Mouse (Mus musculus): ENCODE measurements around the gene Cbx4.
A peak's percentile ranks its signal among the peaks of the same experiment; 100 is the strongest.
"Not testable (repeated sequence)": the region's sequence is repeated elsewhere in the genome, so short reads cannot be mapped to it uniquely, and the experiment has no call there.

Cbx4 gene

DNA sequence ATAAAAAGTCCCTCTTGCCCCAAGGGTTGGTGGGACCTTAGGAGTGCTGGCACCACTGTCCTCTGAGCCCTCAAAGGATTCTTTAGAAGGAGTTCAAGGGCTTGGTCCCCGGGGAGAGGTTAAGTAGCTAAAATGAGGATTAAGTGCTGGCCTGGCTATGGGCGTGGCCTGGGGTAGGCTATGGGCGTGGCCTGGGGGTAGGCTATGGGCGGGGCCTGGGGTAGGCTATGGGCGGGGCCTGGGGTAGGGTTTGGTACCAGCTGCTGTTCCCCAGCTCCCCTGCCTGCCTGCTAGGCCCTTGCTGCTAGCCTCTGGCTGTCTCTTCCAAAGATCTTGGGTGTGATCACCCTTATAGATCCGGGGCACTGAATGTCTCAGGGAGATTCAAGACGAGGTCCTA, 25.3 kb upstream of the Cbx4 start:
- DNase-seq (ENCODE audit: low read depth, low spot score) = no peak

DNA sequence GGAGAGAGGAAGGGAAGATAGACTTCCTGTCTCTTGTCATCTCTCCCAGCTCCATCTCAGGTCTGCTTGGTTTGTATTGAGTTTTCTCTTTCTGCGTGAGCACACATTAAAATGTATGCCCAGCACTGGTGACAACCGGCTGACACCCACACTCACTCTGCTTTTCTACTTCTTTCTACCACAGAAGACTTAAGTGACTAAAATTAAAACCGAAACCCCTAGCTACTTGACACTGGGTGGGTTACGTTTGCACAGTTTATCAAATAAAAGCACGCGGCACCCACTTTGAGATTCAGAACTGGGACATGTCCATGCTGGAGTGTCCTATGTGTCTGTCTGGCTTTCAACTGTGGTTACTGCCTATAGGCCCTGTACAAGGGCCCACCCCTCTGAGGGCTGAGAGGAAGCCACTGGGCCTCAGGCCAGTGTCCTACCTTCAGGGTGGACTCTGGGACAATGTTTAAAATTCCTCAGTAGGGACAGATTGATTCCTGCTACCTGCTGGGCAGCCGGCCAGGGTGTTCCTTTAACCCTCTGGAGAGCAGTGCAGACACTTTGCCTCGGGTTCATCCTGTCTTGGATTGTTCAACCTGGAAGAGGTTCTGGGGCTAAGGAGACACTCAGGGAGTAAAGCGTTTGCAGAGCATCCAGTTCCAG, 23.5 kb upstream of the Cbx4 start:
- no peak for DNase-seq (ENCODE audit: low read depth, low spot score)

DNA sequence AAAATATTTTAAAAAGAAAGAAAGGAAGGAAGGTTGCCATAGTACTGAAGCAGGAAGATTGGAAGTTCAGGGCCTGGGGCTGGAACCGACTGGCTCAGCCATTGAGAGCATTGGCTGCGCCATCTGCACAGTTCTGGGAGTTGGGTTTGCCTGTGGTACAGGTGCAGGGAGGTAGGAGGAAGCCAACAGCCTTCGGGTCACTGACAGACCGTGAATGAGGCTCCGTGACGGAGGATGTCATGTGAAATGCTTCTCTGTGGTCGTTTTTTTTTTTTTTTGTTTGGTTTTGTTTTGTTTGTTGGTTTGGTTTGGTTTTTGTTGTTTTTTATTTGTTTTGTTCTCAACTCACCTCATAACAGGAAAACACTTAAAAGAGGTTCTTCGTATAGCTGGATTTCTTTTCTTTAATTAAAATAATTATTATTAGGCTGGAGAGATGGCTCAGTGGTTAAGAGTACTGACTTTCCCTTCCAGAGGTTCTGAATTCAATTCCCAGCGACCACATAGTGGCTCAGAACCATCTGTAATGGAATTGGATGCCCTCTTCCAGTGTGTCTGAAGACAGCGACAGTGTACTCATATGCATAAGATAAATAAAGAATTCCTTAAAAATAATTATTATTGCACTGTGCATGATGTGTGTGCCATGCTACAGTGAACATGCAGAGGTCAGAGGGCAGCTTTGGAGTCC, 22.7 kb upstream of the Cbx4 start:
- DNase-seq (ENCODE audit: low read depth, low spot score) = no peak

DNA sequence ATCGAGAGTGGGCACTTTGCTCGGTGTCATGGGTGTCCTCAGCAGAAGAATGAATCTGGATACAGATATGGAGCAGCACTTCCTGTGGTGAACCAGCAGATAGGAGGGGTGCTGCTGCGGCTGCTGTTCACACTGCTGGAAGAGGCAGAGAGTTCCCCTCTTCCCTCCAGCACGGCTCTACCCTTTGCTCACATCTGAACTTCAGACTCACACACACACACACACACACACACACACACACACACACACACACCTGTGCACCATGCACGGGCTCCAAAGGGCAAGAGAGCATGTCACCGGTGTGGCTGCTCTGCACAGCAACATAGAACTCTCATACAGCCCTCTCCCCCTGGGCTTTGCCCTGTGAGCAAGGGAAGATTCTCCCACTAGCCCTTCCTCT, 20.3 kb upstream of the Cbx4 start:
- no peak for DNase-seq (ENCODE audit: low read depth, low spot score)

DNA sequence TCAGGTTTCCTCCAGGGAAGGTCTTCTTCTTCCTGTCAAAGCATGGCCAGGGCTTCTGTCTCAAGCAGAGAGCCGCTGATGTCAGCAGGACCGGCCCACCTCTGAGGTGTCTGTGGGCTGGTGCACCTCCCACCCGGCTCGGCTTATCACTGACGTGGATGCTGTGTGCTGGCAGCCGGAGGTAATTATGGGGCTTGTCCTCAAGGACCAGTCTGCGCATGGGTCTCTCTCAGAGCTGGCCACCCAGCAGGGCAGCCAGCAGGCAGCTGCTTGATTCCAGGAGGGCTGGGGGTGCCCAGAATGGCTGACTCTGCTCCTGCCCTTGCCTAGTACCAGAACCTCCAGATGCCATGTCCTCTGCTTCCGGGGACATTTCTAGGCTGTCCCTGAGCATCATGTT, 19.7 kb upstream of the Cbx4 start:
- no peak for DNase-seq (ENCODE audit: low read depth, low spot score)

DNA sequence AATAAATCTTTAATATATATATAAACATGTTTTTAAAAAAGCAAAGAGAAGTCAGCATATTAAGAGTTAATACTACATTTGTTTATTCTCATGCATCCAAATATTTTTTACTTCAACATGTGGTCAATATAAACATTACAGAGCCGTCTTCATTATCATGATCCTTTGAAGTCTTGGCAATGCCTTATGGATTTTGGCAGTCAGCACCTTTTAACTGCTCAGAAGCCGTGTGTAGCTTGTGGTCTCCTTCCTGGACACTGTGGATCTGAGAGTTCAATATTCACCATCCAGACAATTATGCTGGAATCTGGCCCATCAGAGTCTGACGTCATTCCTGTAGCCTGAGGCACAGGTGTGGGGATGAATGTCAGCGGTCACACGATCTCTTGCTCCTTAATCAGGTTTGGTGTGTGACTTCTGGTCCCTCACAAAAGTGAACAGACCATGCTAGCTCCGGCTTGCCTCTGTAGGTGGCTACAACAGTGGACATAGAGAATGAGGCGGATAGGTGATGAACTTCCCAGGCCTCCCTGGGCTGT, 19.1 kb upstream of the Cbx4 start:
- DNase-seq (ENCODE audit: low read depth, low spot score) = no peak

DNA sequence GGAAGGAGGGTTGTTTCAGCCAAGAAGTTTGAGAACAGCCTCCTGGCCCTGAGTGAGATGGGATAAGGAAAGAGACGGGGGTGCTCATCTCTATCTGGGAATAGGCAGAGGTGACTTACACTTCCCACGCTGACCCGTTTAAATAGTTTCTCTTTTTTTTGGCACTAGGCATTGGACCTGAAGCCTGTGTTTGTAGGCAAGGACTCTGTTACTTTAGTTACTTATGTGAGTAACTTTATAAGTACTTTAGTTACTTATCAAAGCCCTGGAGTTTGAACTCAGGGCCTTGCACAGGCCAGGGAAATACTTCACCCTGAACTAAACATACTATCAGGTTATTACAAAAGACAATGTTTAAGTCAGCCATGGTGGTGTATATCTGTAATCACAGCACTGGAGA, 18.0 kb upstream of the Cbx4 start:
- no peak for DNase-seq (ENCODE audit: low read depth, low spot score)

DNA sequence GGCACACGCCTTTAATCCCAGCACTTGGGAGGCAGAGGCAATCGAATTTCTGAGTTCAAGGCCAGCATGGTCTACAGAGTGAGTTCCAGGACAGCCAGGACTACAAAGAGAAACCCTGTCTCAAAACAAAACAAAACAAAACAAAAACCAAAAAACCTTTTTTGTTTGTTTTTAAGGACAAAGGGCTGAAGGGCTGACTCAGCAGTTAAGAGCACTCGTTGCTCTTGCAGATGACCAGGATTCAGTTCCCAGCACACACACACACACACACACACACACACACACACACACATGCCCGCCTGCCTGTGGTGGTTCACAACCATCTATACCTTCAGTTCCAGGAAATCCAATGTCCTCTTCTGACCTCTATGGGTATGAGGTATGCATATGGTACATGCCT, 14.3 kb upstream of the Cbx4 start:
- DNase-seq (ENCODE audit: low read depth, low spot score) = not testable (repeated sequence)

DNA sequence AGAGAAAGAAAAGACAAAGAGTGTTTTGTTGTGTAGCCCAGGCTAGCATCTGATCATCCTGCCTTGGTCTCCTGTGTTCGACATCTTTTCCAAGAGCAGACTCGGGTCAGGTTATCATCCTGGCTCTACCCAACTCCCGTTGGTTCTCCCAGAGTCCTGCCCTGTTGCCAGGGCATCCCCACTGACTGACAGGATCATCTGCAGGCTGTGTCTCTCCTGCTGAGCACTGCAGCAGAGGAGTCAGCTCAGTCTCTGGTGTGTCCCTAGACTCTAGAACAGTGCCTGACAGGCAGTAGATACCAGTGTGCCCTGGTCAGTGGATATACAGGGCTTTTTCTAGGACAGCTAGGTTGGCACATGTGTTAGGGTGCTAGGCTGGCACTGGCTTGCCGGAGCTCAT, 12.2 kb upstream of the Cbx4 start:
- no peak for DNase-seq (ENCODE audit: low read depth, low spot score)

DNA sequence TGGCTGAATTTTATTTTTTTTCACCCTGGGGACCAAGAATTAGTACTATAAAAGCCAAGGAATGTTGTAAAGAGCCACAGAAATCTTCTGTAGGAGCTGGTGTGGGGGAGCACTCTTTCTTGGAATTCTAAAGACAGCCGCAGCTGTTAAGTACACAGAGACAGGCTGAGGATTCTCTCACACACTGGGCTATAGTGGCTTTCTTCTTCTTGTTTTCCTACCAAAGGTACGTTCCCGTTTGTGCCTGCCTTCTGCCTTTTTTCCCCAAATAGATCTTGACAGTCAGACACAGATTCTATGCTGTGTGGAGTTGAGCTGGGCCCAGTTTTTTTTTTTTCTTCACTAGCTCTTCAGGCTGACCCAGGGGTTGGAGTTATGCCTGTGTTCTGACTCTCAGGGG, 9.4 kb upstream of the Cbx4 start:
- DNase-seq (ENCODE audit: low read depth, low spot score) = no peak

DNA sequence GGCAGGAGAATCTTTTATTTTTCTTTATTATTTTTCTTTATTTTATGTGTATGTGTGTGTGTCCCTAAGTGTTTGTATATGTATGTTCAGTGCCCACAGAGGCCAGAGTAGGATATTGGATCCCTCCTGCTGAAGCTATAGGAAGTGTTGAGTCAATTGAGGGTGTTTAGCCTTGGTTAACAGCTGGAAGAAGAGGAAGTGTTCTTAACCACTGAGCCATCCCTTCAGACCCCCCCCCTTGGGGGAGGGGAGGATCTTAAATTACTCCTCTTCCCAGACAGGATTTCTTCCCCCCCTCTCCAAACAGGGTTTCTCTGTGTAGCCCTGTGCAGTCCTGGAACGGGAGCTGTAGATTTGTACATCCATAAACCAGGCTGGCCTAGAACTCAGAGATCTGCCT, 7.3 kb upstream of the Cbx4 start:
- no peak for DNase-seq (ENCODE audit: low read depth, low spot score)

DNA sequence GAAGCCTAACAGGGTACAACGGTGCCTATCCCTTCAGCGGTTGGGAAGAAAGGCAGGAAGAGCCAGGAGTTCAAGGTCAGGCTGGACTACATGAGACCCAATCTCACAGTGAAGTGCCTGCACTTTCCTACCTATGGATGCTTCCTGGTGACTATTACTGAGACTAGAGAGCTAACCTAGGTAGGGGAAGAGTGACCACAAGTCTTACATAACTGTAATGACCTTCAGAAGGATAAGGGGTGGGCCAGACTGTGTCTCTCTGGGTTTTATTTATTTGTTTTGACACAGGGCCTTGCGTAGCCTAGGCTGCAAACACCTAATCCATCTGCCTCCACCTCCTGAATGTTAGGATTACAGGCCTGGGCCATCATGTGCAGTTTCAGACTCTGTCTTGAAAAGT, 6.3 kb upstream of the Cbx4 start:
- no peak for DNase-seq (ENCODE audit: low read depth, low spot score)

DNA sequence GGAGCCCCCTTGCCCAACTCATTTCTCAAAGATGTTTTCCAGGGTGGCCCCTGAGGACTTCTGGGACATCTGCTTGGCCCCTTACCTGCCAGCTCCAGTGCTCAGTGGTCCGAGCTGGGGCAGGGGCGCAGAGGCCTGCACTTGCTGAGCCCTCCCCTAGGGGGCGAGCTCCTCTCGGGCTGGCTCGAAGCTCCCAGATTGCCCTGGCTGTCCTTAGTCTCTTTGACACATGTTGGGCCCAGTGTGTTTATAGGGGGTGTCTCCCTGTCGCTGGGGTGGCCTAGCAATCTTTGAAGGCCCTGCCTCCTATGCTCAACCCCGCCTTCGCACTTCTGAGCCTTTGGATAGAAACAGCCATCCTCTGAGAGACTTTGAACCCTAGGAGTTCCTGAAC, 5.6 kb upstream of the Cbx4 start:
- DNase-seq (ENCODE audit: low read depth, low spot score) = peak; percentile 31

DNA sequence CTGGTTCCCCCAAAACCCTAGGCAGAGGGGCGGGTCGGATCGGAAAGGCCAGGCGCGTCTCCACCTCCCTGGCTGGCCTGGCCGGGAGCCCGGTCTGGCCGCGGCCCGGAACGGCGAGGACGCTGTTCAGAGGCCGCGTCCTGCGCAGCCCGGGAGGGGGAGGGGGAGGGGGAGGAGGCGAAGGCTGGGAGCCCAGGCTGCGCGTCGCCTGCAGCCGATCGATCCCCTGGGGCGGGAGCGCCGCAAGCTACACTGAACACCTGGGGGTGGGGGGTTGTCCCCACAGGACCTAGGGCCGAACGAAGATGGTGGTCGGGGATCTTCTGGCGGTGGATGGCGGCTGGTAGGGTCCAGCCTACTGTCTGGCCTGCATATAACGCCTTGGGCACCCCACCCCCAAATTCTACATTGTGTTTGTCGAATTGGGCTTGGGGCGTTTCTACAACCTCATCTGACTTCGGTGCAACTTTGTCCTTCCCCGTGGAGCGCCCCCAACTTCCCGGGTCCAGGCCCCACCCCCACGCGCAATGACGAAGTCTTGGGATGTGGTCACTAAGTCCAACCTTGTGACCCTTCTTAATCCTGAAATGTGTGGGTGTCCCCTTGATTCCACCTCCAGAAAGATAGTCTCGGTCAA, 5.1 kb upstream of the Cbx4 start:
- DNase-seq (ENCODE audit: low read depth, low spot score) = peak; percentile 34

DNA sequence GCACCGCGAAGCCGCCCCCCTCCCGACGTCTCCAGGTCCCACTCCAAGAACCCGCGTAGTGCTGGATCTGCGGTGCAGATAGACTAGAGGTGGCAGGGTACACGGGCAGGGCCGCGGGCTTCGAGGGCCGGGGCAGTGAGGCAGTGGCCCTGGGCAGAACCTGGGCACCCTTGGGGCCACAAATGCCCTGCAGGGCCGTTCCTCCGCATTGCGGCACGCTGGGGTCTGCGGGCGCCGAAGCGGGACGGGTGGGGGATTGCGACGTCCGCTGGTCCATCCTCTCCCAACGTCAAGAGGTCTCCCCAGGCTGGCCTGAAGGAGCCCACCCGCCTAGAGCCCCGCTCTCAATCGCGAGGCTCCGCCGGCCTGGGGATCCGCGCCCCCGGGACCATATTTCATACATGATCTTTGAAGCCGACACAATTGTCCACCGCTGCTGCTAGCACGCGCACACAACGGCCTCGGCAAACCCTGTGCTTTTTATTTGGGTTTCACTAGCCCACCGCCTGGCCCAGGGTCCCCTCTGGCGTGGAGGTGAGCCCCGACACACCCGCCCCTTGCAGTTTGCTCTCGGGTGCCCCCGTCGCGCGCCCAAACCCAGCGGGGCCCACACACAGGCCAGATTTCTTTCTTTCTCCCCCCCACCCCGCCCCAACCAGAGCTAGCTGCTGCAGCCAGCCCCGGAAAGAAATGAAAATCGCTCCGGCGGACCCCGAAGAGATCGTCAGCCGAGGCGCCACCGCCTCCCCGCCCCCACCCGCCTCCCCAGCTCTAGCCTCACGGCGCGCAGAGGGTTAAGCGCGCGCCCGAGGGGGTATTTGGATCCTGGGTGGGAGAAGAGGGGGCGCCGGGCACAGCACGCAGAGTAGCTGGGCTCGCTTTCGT, 4.3 kb upstream of the Cbx4 start:
- no peak for DNase-seq (ENCODE audit: low read depth, low spot score)

DNA sequence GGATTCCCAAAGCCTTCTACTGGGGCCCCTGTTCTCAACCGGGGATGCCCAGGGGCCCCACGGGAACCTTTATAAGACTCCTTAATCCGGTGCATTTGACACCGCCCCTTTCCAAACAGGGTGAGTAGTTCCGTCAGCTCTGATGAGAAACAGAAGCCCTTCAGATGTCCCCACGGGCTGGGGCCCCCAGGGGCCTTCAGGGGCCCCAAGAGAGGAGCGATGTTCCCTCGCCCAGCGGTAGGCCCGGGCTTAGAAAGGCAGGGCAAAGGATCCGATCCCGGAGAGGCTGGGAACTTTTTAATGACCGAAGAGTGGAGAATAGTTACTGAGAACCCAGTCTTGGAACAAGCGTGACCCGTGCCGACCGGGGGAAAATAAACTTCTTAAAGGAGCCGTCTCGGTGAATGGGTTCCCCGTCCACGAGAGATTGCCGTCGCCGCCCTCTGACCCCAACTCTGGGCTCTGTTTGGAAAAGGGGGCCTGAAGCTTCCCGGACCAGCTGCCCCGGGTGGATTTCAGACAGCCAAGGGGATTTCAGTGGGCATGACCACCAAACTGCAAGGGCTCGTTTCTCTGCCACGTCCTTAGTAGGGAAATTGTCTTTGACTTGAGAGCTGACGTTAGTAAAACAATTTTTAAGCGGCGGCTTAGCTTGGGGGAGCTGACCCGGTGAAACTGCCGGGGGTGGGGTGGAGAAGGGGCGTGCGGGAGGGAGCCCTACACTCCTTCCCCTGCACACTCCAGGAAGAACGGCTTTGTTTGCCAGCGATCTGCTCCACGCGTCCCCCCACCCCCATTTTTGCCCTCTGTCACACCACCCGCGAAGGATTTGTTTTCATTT, 3.4 kb upstream of the Cbx4 start:
- DNase-seq (ENCODE audit: low read depth, low spot score) = no peak

DNA sequence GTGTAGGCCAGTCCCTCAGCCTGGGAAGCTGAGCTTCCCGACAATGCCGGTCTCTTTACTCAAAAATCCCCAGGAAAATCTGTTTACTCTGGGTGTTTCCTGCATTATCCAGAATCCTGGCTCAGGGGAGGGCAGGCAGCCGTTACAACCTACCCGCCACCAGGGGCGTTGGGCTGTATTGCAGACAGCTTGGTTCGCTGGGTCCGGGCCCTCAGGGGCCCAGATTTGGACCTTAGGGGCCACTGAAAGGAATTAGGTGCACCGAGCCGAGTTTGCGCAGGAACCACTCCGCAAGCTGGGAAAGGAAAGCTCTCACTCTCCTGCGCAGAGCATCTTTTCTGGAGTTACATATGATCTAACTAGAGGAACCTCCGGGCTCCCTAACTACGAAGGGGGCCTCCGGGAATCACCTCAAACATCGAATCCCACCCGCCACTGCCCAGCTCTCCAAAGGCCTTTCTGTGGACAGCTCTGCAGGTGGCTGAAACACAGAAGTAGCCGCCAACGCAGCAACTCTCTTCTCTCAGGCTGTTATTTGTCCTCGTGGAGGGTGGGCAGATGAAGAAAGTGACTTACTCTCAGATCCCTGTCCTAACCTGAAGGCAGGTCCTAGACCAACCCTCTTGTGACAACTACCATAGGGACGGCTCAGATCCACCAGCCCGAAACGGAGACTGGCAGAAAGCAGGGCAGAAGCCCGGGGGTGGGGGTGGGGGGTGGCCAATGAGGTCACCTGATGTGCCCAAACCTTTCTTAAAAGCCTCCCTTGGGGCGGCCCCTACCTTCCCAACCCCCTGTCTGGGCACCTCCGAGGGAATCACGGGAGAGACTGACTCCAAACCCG, 2.6 kb upstream of the Cbx4 start:
- DNase-seq (ENCODE audit: low read depth, low spot score) = no peak

DNA sequence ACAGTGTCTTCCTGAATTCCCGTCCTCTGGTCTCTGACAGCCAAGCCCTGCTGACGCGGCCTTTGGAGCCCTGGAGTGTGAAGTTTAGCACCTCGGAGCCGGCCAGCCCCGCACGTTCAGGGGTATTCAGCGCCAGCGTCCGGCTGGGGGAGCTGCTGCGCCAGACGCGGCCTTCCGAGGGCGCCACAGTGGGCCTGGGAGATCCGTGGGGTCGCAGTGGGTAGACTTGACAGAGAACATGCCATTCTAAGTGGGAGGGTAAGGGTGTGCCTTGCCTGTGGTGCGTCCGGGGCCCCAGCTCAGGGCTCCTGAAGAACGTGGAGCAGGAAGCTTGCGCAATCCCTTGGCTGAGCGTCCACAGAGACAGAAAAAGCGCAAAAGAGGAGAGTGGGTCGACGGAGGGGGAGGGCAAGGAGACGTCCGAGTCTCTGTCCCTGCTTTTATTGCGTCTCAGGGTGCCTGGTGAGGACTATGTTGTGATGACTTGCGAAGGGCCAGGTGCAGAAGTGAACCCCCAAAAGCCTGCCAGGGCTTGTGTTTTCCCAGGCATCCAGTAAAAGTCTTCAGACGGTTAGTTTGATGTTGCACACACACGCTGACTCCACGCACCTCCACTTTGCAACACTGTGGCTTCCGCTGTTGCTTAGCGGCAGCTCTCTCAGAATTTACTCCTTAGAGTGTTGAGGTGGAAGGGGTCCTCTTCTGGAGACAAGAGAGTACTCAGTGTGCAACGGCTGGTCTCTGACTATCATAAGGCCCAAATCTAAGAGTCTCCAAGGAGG, 1.5 kb upstream of the Cbx4 start:
- DNase-seq (ENCODE audit: low read depth, low spot score) = no peak
